Mouse (Mus musculus): ENCODE results near the gene Mag. TPM values are rescaled to one million over a fixed set of nuclear protein-coding genes. Genes with fewer than 3 reads are reported as not detected.
"Not testable (repeated sequence)": the region's sequence is repeated elsewhere in the genome, so short reads cannot be mapped to it uniquely, and the experiment has no call there.

The Mag gene
- polyA plus RNA-seq, 1 experiment from 2014 or later, result 0.49 TPM

- H3K27ac ChIP-seq; H3K36me3 ChIP-seq; H3K4me2 ChIP-seq; H3K4me1 ChIP-seq; H3K4me3 ChIP-seq; H3K27me3 ChIP-seq; ATAC-seq (ENCODE audit: insufficient number of reproducible peaks, insufficient read depth, low FRiP score, low TSS enrichment, low read depth); H3K9ac ChIP-seq; H3K9me3 ChIP-seq: not testable (repeated sequence)
- 56% methylated on average over 6 of the region's 6 CpGs for WGBS
Measured at GRCm38 (mm10) chr7:30935422-30936099, 20.9 kb upstream of the Mag start.

GRCm38 (mm10) chr7:30924581-30924980 lies 9.9 kb upstream of the Mag start, which contains the start of gene Hamp2:
Gene Hamp2, minus strand, starts transcription at chr7:30924681.
- not testable (repeated sequence) for H3K27ac ChIP-seq; H3K36me3 ChIP-seq; H3K9me3 ChIP-seq; ATAC-seq (ENCODE audit: insufficient number of reproducible peaks, insufficient read depth, low FRiP score, low TSS enrichment, low read depth); H3K4me1 ChIP-seq; H3K4me3 ChIP-seq; H3K27me3 ChIP-seq; H3K9ac ChIP-seq; H3K4me2 ChIP-seq
- WGBS, result 74% methylated on average over 2 of the region's 2 CpGs

- no peak for ATAC-seq (ENCODE audit: insufficient number of reproducible peaks, insufficient read depth, low FRiP score, low TSS enrichment, low read depth)
- H3K4me2 ChIP-seq, result no peak overlapping the region
- 69% methylated on average over 3 of the region's 3 CpGs for WGBS
- no peaks in the 10 kb centered on the region for H3K27me3 ChIP-seq
- H3K9ac ChIP-seq, result no peak overlapping the region
- H3K4me3 ChIP-seq, result no peak overlapping the region
- no peaks in the 10 kb centered on the region for H3K9me3 ChIP-seq
- no peak overlapping the region for H3K27ac ChIP-seq
- no peaks in the 10 kb centered on the region for H3K36me3 ChIP-seq
- H3K4me1 ChIP-seq, result no peaks in the 10 kb centered on the region
Measured at GRCm38 (mm10) chr7:30924071-30924470, 9.4 kb upstream of the Mag start.

GRCm38 (mm10) chr7:30922490-30922889 lies 7.8 kb upstream of the Mag start:
- not testable (repeated sequence) for H3K9me3 ChIP-seq; H3K27ac ChIP-seq; H3K4me1 ChIP-seq; H3K27me3 ChIP-seq; H3K9ac ChIP-seq; H3K4me2 ChIP-seq; H3K36me3 ChIP-seq; ATAC-seq (ENCODE audit: insufficient number of reproducible peaks, insufficient read depth, low FRiP score, low TSS enrichment, low read depth); H3K4me3 ChIP-seq
- WGBS, result 51% methylated on average over 3 of the region's 3 CpGs

GRCm38 (mm10) chr7:30920217-30920616 lies 5.5 kb upstream of the Mag start:
- no peaks in the 10 kb centered on the region for H3K9me3 ChIP-seq
- no peak overlapping the region for H3K4me3 ChIP-seq
- H3K27me3 ChIP-seq, result no peaks in the 10 kb centered on the region
- H3K27ac ChIP-seq, result no peak overlapping the region
- no peaks in the 10 kb centered on the region for H3K36me3 ChIP-seq
- H3K4me2 ChIP-seq, result no peak overlapping the region
- 64% methylated on average over 3 of the region's 3 CpGs for WGBS
- no peak for ATAC-seq (ENCODE audit: insufficient number of reproducible peaks, insufficient read depth, low FRiP score, low TSS enrichment, low read depth)
- H3K4me1 ChIP-seq, result no peaks in the 10 kb centered on the region
- no peak overlapping the region for H3K9ac ChIP-seq

- H3K4me2 ChIP-seq, result no peak overlapping the region
- H3K9me3 ChIP-seq, result no peaks in the 10 kb centered on the region
- H3K36me3 ChIP-seq, result no peaks in the 10 kb centered on the region
- no peaks in the 10 kb centered on the region for H3K4me1 ChIP-seq
- no peak overlapping the region for H3K4me3 ChIP-seq
- ATAC-seq (ENCODE audit: insufficient number of reproducible peaks, insufficient read depth, low FRiP score, low TSS enrichment, low read depth), result no peak
- H3K27ac ChIP-seq, result no peak overlapping the region
- 40% methylated on average over 4 of the region's 4 CpGs for WGBS
- H3K9ac ChIP-seq, result no peak overlapping the region
- no peaks in the 10 kb centered on the region for H3K27me3 ChIP-seq
Measured at GRCm38 (mm10) chr7:30917219-30917618, 2.5 kb upstream of the Mag start.

- WGBS, result 13% methylated on average over 6 of the region's 6 CpGs
- H3K9ac ChIP-seq, result no peak overlapping the region
- ATAC-seq (ENCODE audit: insufficient number of reproducible peaks, insufficient read depth, low FRiP score, low TSS enrichment, low read depth), result no peak
- no peak overlapping the region for H3K4me2 ChIP-seq
- H3K9me3 ChIP-seq, result no peaks in the 10 kb centered on the region
- H3K4me1 ChIP-seq, result no peaks in the 10 kb centered on the region
- H3K4me3 ChIP-seq, result no peak overlapping the region
- H3K27me3 ChIP-seq, result no peaks in the 10 kb centered on the region
- H3K36me3 ChIP-seq, result no peaks in the 10 kb centered on the region
- H3K27ac ChIP-seq, result no peak overlapping the region
Measured at GRCm38 (mm10) chr7:30916713-30917112, 2.0 kb upstream of the Mag start.

- peaks cover 12% of the 10 kb centered on the region for H3K4me1 ChIP-seq
- WGBS, result 70% methylated on average over 6 of the region's 6 CpGs
- H3K36me3 ChIP-seq, result no peaks in the 10 kb centered on the region
- H3K4me2 ChIP-seq, result no peak overlapping the region
- no peak overlapping the region for H3K27ac ChIP-seq
- H3K27me3 ChIP-seq, result no peaks in the 10 kb centered on the region; the same call in 1 of the 2 replicates
- no peaks in the 10 kb centered on the region for H3K9me3 ChIP-seq
- H3K9ac ChIP-seq, result no peak overlapping the region
- no peak for ATAC-seq (ENCODE audit: insufficient number of reproducible peaks, insufficient read depth, low FRiP score, low TSS enrichment, low read depth)
- no peak overlapping the region for H3K4me3 ChIP-seq
Measured at GRCm38 (mm10) chr7:30909773-30910172, 4.9 kb downstream of the Mag start.

GRCm38 (mm10) chr7:30908992-30909431 lies 5.7 kb downstream of the Mag start:
- 24% methylated on average over 16 of the region's 17 CpGs for WGBS
- peaks cover 12% of the 10 kb centered on the region for H3K4me1 ChIP-seq
- no peak for ATAC-seq (ENCODE audit: insufficient number of reproducible peaks, insufficient read depth, low FRiP score, low TSS enrichment, low read depth)
- H3K4me3 ChIP-seq, result peak overlapping the region; percentile 34
- H3K9me3 ChIP-seq, result no peaks in the 10 kb centered on the region
- H3K4me2 ChIP-seq, result peak overlapping the region; percentile 66
- H3K36me3 ChIP-seq, result no peaks in the 10 kb centered on the region
- no peak overlapping the region for H3K9ac ChIP-seq
- H3K27ac ChIP-seq, result no peak overlapping the region
- no peaks in the 10 kb centered on the region; the same call in 1 of the 2 replicates for H3K27me3 ChIP-seq

GRCm38 (mm10) chr7:30908277-30908991 lies 6.2 kb downstream of the Mag start:
- no peak for ATAC-seq (ENCODE audit: insufficient number of reproducible peaks, insufficient read depth, low FRiP score, low TSS enrichment, low read depth)
- 2% methylated on average over 26 of the region's 26 CpGs for WGBS
- H3K4me2 ChIP-seq, result peak overlapping the region; percentile 66
- H3K4me3 ChIP-seq, result peak overlapping the region; percentile 34
- H3K4me1 ChIP-seq, result peaks cover 12% of the 10 kb centered on the region
- H3K9me3 ChIP-seq, result no peaks in the 10 kb centered on the region
- no peaks in the 10 kb centered on the region; the same call in 1 of the 2 replicates for H3K27me3 ChIP-seq
- no peaks in the 10 kb centered on the region for H3K36me3 ChIP-seq
- no peak overlapping the region for H3K27ac ChIP-seq
- peak overlapping the region; percentile 49; the same call in 1 of the 2 replicates for H3K9ac ChIP-seq

GRCm38 (mm10) chr7:30904042-30904441 lies 10.6 kb downstream of the Mag start:
- H3K4me3 ChIP-seq, result no peak overlapping the region
- H3K27me3 ChIP-seq, result no peaks in the 10 kb centered on the region; the same call in 1 of the 2 replicates
- no peak overlapping the region for H3K4me2 ChIP-seq
- no peaks in the 10 kb centered on the region for H3K36me3 ChIP-seq
- no peak for ATAC-seq (ENCODE audit: insufficient number of reproducible peaks, insufficient read depth, low FRiP score, low TSS enrichment, low read depth)
- H3K27ac ChIP-seq, result no peak overlapping the region
- 54% methylated on average over 4 of the region's 4 CpGs for WGBS
- H3K4me1 ChIP-seq, result peaks cover 12% of the 10 kb centered on the region
- H3K9me3 ChIP-seq, result no peaks in the 10 kb centered on the region
- H3K9ac ChIP-seq, result no peak overlapping the region

- H3K4me3 ChIP-seq, result no peak overlapping the region
- no peak overlapping the region for H3K9ac ChIP-seq
- WGBS, result 90% methylated on average over 3 of the region's 3 CpGs
- no peaks in the 10 kb centered on the region for H3K9me3 ChIP-seq
- H3K36me3 ChIP-seq, result no peaks in the 10 kb centered on the region
- H3K27ac ChIP-seq, result no peak overlapping the region
- no peaks in the 10 kb centered on the region for H3K4me1 ChIP-seq
- H3K4me2 ChIP-seq, result no peak overlapping the region
- no peak for ATAC-seq (ENCODE audit: insufficient number of reproducible peaks, insufficient read depth, low FRiP score, low TSS enrichment, low read depth)
- H3K27me3 ChIP-seq, result no peaks in the 10 kb centered on the region
Measured at GRCm38 (mm10) chr7:30895217-30895616, 19.5 kb downstream of the Mag start.

Measured in embryonic facial prominence, embryonic 13.5 days (tissue).